Mouse (Mus musculus): ENCODE measurements around the gene Ccdc125. TPM values are rescaled to one million over a fixed set of nuclear protein-coding genes. Genes with fewer than 3 reads are reported as not detected.

Ccdc125 gene
- not detected in 2 replicates for polyA plus RNA-seq (2012)

GRCm38 (mm10) chr13:100669291-100670022, at the start of gene Ccdc125:
Gene Ccdc125, plus strand, starts transcription at chr13:100669717.
- H3K36me3 ChIP-seq (ENCODE audit: control insufficient read depth): peaks cover 17% of the 10 kb centered on the region
- H3K4me3 ChIP-seq (replicated peaks): peak within 1 kb of the TSS; percentile 66
- peaks cover 8% of the 10 kb centered on the region for H3K4me1 ChIP-seq (ENCODE audit: control insufficient read depth)
- TF ChIP-seq TAL1 (IDR thresholded peaks at IDR 0.05; ENCODE audit: low read length): no peak
- no peak for TF ChIP-seq GATA1 (IDR thresholded peaks at IDR 0.05; ENCODE audit: low read length)
- peaks cover 26% of the 10 kb centered on the region for H3K27me3 ChIP-seq (ENCODE audit: control insufficient read depth)
- no peaks in the 10 kb centered on the region for H3K9me3 ChIP-seq (ENCODE audit: control insufficient read depth, low read length)

GRCm38 (mm10) chr13:100622241-100622640, 47.3 kb upstream of the Ccdc125 start:
- TF ChIP-seq GATA1 (IDR thresholded peaks at IDR 0.05; ENCODE audit: low read length) (no peak), TAL1 (IDR thresholded peaks at IDR 0.05; ENCODE audit: low read length) (no peak)
- no peaks in the 10 kb centered on the region for H3K9me3 ChIP-seq (ENCODE audit: control insufficient read depth, low read length)
- peaks cover 3% of the 10 kb centered on the region for H3K4me1 ChIP-seq (ENCODE audit: control insufficient read depth)
- no peak overlapping the region for H3K4me3 ChIP-seq (replicated peaks)
- H3K27me3 ChIP-seq (ENCODE audit: control insufficient read depth): no peaks in the 10 kb centered on the region
- H3K36me3 ChIP-seq (ENCODE audit: control insufficient read depth): peaks cover 80% of the 10 kb centered on the region

GRCm38 (mm10) chr13:100634106-100634691, 35.3 kb upstream of the Ccdc125 start:
- H3K36me3 ChIP-seq (ENCODE audit: control insufficient read depth): peaks cover 81% of the 10 kb centered on the region
- H3K9me3 ChIP-seq (ENCODE audit: control insufficient read depth, low read length): no peaks in the 10 kb centered on the region
- H3K27me3 ChIP-seq (ENCODE audit: control insufficient read depth): no peaks in the 10 kb centered on the region
- no peak overlapping the region for H3K4me3 ChIP-seq (replicated peaks)
- peaks cover 2% of the 10 kb centered on the region; the same call in 1 of the 2 replicates for H3K4me1 ChIP-seq (ENCODE audit: control insufficient read depth)
- TF ChIP-seq GATA1 (IDR thresholded peaks at IDR 0.05; ENCODE audit: low read length) (no peak), TAL1 (IDR thresholded peaks at IDR 0.05; ENCODE audit: low read length) (no peak)

GRCm38 (mm10) chr13:100642471-100643209, 26.9 kb upstream of the Ccdc125 start:
- peaks cover 90% of the 10 kb centered on the region for H3K36me3 ChIP-seq (ENCODE audit: control insufficient read depth)

GRCm38 (mm10) chr13:100648223-100648622, 21.3 kb upstream of the Ccdc125 start:
- no peaks in the 10 kb centered on the region for H3K9me3 ChIP-seq (ENCODE audit: control insufficient read depth, low read length)
- no peak overlapping the region for H3K4me3 ChIP-seq (replicated peaks)
- peaks cover 51% of the 10 kb centered on the region for H3K36me3 ChIP-seq (ENCODE audit: control insufficient read depth)
- no peaks in the 10 kb centered on the region for H3K27me3 ChIP-seq (ENCODE audit: control insufficient read depth)
- no peak for TF ChIP-seq GATA1 (IDR thresholded peaks at IDR 0.05; ENCODE audit: low read length)
- no peak for TF ChIP-seq TAL1 (IDR thresholded peaks at IDR 0.05; ENCODE audit: low read length)
- peaks cover 19% of the 10 kb centered on the region for H3K4me1 ChIP-seq (ENCODE audit: control insufficient read depth)

More at GRCm38 (mm10) chr13:100642471-100643209, 26.9 kb upstream of the Ccdc125 start:
- no peaks in the 10 kb centered on the region for H3K9me3 ChIP-seq (ENCODE audit: control insufficient read depth, low read length)
- H3K4me3 ChIP-seq (replicated peaks): no peak overlapping the region
- no peaks in the 10 kb centered on the region for H3K4me1 ChIP-seq (ENCODE audit: control insufficient read depth)
- H3K27me3 ChIP-seq (ENCODE audit: control insufficient read depth): no peaks in the 10 kb centered on the region
- no peak for TF ChIP-seq TAL1 (IDR thresholded peaks at IDR 0.05; ENCODE audit: low read length)

GRCm38 (mm10) chr13:100650550-100651438, 18.7 kb upstream of the Ccdc125 start, which contains the start of the genes Ak6 and Rad17:
Gene Ak6, plus strand, starts transcription at chr13:100650979.
Gene Rad17, minus strand, starts transcription at chr13:100651051.
- Histone ChIP-seq H3K27me3 (ENCODE audit: control insufficient read depth) (no peaks in the 10 kb centered on the region), H3K4me1 (ENCODE audit: control insufficient read depth) (peaks cover 26% of the 10 kb centered on the region), H3K36me3 (ENCODE audit: control insufficient read depth) (peaks cover 45% of the 10 kb centered on the region), H3K9me3 (ENCODE audit: control insufficient read depth, low read length) (no peaks in the 10 kb centered on the region), H3K4me3 (replicated peaks) (peak within 1 kb of the TSS; percentile 79)
- TF ChIP-seq GATA1 (IDR thresholded peaks at IDR 0.05; ENCODE audit: low read length) (peak; percentile 38), TAL1 (IDR thresholded peaks at IDR 0.05; ENCODE audit: low read length) (no peak)

GRCm38 (mm10) chr13:100651439-100652186, 17.9 kb upstream of the Ccdc125 start, which contains the start of gene Taf9:
Gene Taf9, plus strand, starts transcription at chr13:100651579.
- no peaks in the 10 kb centered on the region for H3K9me3 ChIP-seq (ENCODE audit: control insufficient read depth, low read length)
- H3K27me3 ChIP-seq (ENCODE audit: control insufficient read depth): no peaks in the 10 kb centered on the region
- peaks cover 26% of the 10 kb centered on the region for H3K4me1 ChIP-seq (ENCODE audit: control insufficient read depth)
- H3K36me3 ChIP-seq (ENCODE audit: control insufficient read depth): peaks cover 45% of the 10 kb centered on the region
- peak within 1 kb of the TSS; percentile 79 for H3K4me3 ChIP-seq (replicated peaks)
- TF ChIP-seq TAL1 (IDR thresholded peaks at IDR 0.05; ENCODE audit: low read length): no peak
- TF ChIP-seq GATA1 (IDR thresholded peaks at IDR 0.05; ENCODE audit: low read length): no peak

GRCm38 (mm10) chr13:100658091-100658490, 11.4 kb upstream of the Ccdc125 start:
- peaks cover 44% of the 10 kb centered on the region for H3K36me3 ChIP-seq (ENCODE audit: control insufficient read depth)
- peaks cover 11% of the 10 kb centered on the region for H3K4me1 ChIP-seq (ENCODE audit: control insufficient read depth)

More at GRCm38 (mm10) chr13:100658091-100658490, 11.4 kb upstream of the Ccdc125 start:
- Histone ChIP-seq H3K27me3 (ENCODE audit: control insufficient read depth) (no peaks in the 10 kb centered on the region), H3K9me3 (ENCODE audit: control insufficient read depth, low read length) (no peaks in the 10 kb centered on the region), H3K4me3 (replicated peaks) (no peak overlapping the region)
- TF ChIP-seq GATA1 (IDR thresholded peaks at IDR 0.05; ENCODE audit: low read length) (no peak), TAL1 (IDR thresholded peaks at IDR 0.05; ENCODE audit: low read length) (no peak)
